Mouse (Mus musculus) embryonic facial prominence, embryonic 15.5 days (tissue): ENCODE measurements around the gene Nckap1. TPM values are rescaled to one million over a fixed set of nuclear protein-coding genes. Genes with fewer than 3 reads are reported as not detected.

Experiments
- ATAC-seq: fragments of 200-750 bp; cut with Nextera tagmentation; 2 replicates; pipeline ENCODE4 v1.8.0; 2017; ENCODE audit warnings: low read depth, moderate TSS enrichment; ENCODE audit not compliant: insufficient number of reproducible peaks, low FRiP score, low TSS enrichment
- H3K27ac ChIP-seq: fragments of 300-500 bp; sonication (generic); replicated peaks from 2 replicates; pipeline ENCODE4 v1.5.1; 2015; ENCODE audit warnings: mild to moderate bottlenecking, inconsistent platforms
- H3K27me3 ChIP-seq: fragments of 300-500 bp; sonication (generic); 2 replicates; pipeline ENCODE4 v1.6.1; 2015; ENCODE audit warnings: inconsistent platforms
- H3K36me3 ChIP-seq: fragments of 300-500 bp; sonication (generic); 2 replicates; pipeline ENCODE4 v1.6.1; 2015; ENCODE audit warnings: mild to moderate bottlenecking, inconsistent platforms
- H3K4me1 ChIP-seq: fragments of 300-500 bp; sonication (generic); 2 replicates; pipeline ENCODE4 v1.6.1; 2015; ENCODE audit warnings: inconsistent platforms
- H3K4me2 ChIP-seq: fragments of 300-500 bp; sonication (generic); replicated peaks from 2 replicates; pipeline ENCODE4 v1.6.1; 2015; ENCODE audit warnings: mild to moderate bottlenecking, inconsistent platforms
- H3K4me3 ChIP-seq: fragments of 300-500 bp; sonication (generic); replicated peaks from 2 replicates; pipeline ENCODE4 v1.5.1; 2015; ENCODE audit warnings: mild to moderate bottlenecking, inconsistent platforms
- H3K9ac ChIP-seq: fragments of 300-500 bp; sonication (generic); 2 replicates; pipeline ENCODE4 v1.6.1; 2015; ENCODE audit warnings: inconsistent platforms
- H3K9me3 ChIP-seq: fragments of 300-500 bp; sonication (generic); replicated peaks from 2 replicates; pipeline ENCODE4 v1.6.1; 2016; ENCODE audit warnings: inconsistent platforms
- WGBS: fragments of 180-500 bp; shearing (Covaris S2); methylation state at CpG from one replicate; pipeline ENCODE4 v1.1.7; 2015; 5-methylcytosine and 5-hydroxymethylcytosine counted together
- polyA plus RNA-seq: library from polyadenylated mRNA; unstranded; fragments of >200 nt; fragmentation: Nextera tagmentation; extraction: Ambion mirVana; gene quantifications from 2 replicates; pipeline ENCODE4 v1.2.1, GENCODE M21; 2015

Gene Nckap1
- 65.4 and 68.9 TPM in 2 replicates for polyA plus RNA-seq

DNA sequence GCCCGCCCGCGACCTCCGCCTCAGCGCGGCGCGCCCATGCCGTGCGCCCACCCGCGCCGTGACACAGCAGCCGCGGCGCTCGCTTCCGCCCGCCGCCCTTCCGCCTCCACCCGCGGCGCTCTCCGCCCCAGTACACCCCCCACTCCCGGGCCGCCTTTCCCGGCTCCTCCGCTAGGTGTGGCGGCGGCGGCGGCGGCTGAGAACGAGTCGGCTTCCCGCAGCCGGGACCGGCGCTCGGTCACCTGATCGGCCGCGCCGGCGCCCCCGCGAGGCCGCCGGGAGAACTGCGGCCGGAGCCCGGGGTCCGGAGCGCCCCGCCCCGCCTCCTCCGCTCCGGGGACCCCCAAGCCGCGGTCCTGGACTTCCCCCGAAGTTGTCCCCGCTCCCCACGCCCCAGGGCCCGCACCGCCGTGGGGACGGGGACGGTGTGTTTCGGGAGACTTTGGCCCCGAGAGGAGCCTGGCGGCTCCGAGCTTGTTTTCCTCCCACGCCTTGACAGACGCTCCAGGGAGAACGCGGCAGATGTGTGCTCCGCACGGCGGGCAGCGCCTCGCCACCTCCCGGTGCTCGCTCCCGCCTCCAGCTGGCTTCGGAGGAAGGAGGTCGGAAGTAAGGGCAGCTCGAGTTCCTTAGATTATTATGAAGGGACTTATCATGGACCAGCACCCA lies at the start of gene Nckap1:
Gene Nckap1 (minus strand): TSS at position 338 of the 669 bp plus-strand sequence.
- Histone ChIP-seq H3K4me1 (peaks cover 12% of the 10 kb centered on the region), H3K36me3 (no peaks in the 10 kb centered on the region), H3K27me3 (no peaks in the 10 kb centered on the region), H3K27ac (peak within 1 kb of the TSS; percentile 98), H3K4me3 (peak within 1 kb of the TSS; percentile 87), H3K9ac (peak within 1 kb of the TSS; percentile 91), H3K9me3 (no peaks in the 10 kb centered on the region), H3K4me2 (peak within 1 kb of the TSS; percentile 63)
- under 1% methylated on average over 80 of the region's 88 CpGs for WGBS
- peak; percentile 93 for ATAC-seq

DNA sequence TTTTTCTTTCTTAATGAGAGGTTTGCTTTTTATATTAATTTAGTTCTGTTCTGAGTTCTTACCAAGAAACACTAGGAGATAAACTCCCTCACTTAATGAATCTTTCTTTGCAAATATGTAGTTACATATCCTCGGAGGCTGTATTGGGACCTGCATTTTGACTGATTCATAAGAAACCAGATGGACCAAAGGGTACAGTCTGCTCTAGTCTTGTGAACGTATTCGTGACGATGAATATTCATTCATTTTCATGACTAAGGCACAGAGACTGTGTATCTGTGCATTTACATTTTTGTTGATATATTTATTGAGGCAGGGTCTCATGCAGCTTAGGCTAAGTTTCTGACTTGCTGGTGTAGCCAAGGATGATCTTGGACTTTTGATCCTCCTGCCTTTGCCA lies 43.3 kb upstream of the Nckap1 start:
- no peak overlapping the region for H3K4me2 ChIP-seq
- no peak overlapping the region for H3K27ac ChIP-seq
- no peaks in the 10 kb centered on the region for H3K4me1 ChIP-seq
- H3K27me3 ChIP-seq: no peaks in the 10 kb centered on the region
- ATAC-seq: no peak
- no peaks in the 10 kb centered on the region for H3K9me3 ChIP-seq
- no peak overlapping the region for H3K9ac ChIP-seq
- H3K4me3 ChIP-seq: no peak overlapping the region
- peaks cover 35% of the 10 kb centered on the region for H3K36me3 ChIP-seq
- 95% methylated on average over 4 of the region's 4 CpGs for WGBS

DNA sequence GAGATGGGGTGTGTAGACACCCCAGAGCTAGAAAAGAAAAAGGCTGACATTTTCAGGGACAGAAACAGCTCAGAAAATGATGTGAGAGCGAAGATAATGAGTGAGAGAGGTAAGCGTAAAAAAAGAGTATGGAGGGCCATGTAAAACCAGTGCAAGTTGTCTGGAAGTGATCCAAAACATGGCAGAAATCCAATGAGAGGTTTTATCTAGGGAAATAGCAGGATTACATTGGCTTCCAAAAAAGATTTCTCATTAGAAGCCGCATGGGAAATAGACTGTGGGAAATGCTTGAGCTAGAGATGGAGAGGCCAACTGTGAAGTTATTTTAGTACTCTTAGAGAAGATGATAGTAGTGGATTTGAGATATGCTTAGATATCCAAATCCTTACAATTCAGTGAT lies 40.7 kb upstream of the Nckap1 start:
- Histone ChIP-seq H3K4me2 (no peak overlapping the region), H3K4me1 (0 out of 2 replicates have a peak, but pooled peaks cover 5% of the 10 kb centered on the region), H3K9ac (no peak overlapping the region), H3K36me3 (peaks cover 29% of the 10 kb centered on the region), H3K27me3 (no peaks in the 10 kb centered on the region), H3K9me3 (no peaks in the 10 kb centered on the region), H3K4me3 (no peak overlapping the region), H3K27ac (no peak overlapping the region)
- ATAC-seq: no peak
- 89% methylated on average over 3 of the region's 3 CpGs for WGBS

DNA sequence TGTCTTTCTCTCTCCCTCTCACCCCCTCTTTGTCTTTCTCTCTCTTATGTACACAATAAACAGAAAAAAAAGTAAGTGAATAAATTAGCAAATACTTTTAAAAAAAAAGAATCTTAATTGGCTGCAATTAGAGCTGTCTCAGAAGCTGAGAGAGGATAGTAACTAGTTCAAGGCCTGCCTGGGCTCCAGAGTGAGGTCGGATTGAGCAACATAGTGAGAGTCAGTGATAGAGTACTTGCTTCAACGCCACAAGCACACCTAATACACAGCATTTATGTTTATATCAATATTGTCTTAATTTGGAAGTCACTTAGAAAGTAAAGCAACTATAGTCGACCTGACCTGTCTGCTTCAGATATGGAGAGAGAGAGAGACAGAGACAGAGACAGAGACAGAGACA lies 37.8 kb upstream of the Nckap1 start:
- peaks cover 16% of the 10 kb centered on the region; the same call in 1 of the 2 replicates for H3K36me3 ChIP-seq
- H3K9me3 ChIP-seq: no peaks in the 10 kb centered on the region
- 0 out of 2 replicates have a peak, but pooled peaks cover 5% of the 10 kb centered on the region for H3K4me1 ChIP-seq
- WGBS: 83% methylated on average over 3 of the region's 3 CpGs
- no peak overlapping the region for H3K27ac ChIP-seq
- no peaks in the 10 kb centered on the region for H3K27me3 ChIP-seq
- H3K9ac ChIP-seq: no peak overlapping the region
- no peak for ATAC-seq
- no peak overlapping the region for H3K4me2 ChIP-seq
- no peak overlapping the region for H3K4me3 ChIP-seq

DNA sequence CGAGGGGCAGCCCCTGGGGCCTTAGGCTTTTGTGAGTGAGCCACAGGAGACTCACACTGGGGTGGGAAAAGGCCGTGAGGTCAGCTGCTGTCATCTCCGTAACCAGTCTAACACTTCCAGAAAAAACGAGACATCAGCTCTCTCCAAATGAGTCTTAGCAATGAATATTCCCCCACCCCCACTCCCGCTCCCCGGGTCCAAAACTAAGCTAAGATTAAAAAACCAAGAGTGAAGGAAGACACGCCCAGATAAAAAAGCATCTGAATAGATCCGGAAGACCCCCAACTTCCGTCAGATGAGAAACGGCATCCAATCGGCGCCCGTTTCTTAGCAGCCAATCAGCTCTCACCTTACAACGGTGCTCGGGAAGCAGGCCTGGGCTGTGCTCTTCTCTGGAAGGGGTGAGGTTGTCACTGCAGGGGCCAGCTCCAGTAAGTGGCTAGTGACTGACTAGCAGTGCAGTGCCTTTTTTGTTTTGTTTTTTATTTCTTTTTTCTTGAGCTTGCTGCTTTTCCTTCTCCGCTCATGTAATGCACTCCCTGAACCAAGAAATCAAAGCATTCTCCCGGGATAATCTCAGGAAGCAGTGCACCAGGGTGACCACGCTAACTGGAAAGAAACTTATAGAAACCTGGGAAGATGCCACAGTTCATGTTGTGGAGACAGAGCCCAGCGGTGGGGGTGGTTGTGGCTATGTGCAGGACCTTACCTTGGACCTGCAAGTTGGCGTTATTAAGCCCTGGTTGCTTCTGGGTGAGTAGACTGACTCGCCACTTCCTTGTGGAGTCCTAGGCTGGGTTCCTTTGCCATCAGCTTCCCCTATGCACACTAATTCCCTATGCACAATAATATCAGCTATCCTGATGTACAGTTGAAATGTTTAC lies 35.9 kb upstream of the Nckap1 start, which contains the start of the genes Dusp19 and Nup35:
Gene Dusp19 (plus strand): TSS at position 192 of the 884 bp plus-strand sequence.
Gene Nup35 (plus strand): TSS at position 383 of the 884 bp plus-strand sequence.
- H3K27me3 ChIP-seq: no peaks in the 10 kb centered on the region
- peak within 1 kb of the TSS; percentile 69 for H3K27ac ChIP-seq
- H3K4me3 ChIP-seq: peak within 1 kb of the TSS; percentile 63
- H3K4me2 ChIP-seq: peak within 1 kb of the TSS; percentile 56
- peaks cover 6% of the 10 kb centered on the region; the same call in 1 of the 2 replicates for H3K36me3 ChIP-seq
- no peaks in the 10 kb centered on the region for H3K9me3 ChIP-seq
- H3K9ac ChIP-seq: peak within 1 kb of the TSS; percentile 55
- 0 out of 2 replicates have a peak, but pooled peaks cover 5% of the 10 kb centered on the region for H3K4me1 ChIP-seq
- ATAC-seq: peak; percentile 97
- WGBS: under 1% methylated on average over 21 of the region's 21 CpGs

DNA sequence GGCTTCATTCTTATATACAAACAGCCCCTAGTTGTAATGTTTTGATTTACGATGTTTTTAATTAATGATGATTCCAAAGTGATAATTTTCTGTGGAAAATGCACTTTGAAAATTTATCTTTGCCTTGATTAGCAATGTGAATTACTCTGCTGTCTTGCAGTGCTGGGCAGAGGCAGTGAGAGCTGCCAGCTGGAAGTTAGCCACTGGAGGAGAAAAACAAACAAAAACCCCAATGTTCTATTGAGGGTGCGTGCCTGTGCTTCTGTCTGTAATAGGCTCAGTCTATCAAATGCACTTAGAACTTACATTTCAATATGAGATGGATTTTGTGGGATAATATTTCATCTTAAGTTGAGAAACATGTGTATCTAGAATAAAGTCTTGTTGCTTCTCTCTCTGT lies 31.6 kb upstream of the Nckap1 start:
- Histone ChIP-seq H3K4me1 (0 out of 2 replicates have a peak, but pooled peaks cover under 1% of the 10 kb centered on the region), H3K27me3 (no peaks in the 10 kb centered on the region)

DNA sequence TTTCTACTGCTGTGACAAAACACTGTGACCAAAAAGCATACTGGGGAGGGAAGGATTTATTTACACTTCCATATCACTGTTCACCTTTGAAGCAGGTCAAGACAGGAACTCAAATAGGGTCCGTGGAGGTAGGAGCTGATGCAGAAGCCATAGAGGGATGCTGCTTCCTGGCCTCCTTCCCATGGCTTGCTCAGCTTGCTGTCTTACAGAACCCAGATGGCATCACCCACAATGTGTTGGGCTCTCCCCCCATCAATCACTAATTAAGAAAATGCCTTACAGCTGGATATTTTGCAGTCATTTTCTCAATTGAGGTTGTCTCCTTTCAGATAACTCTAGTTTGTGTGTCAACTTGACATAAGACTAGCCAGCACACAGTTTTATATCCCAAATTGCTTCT lies 31.1 kb upstream of the Nckap1 start:
- no peak overlapping the region for H3K9ac ChIP-seq
- H3K9me3 ChIP-seq: no peaks in the 10 kb centered on the region
- no peak for ATAC-seq
- no peaks in the 10 kb centered on the region for H3K36me3 ChIP-seq
- H3K4me1 ChIP-seq: no peaks in the 10 kb centered on the region
- H3K4me3 ChIP-seq: no peak overlapping the region
- no peak overlapping the region for H3K27ac ChIP-seq
- no peak overlapping the region for H3K4me2 ChIP-seq
- 47% methylated on average over 1 of the region's 1 CpGs for WGBS
- H3K27me3 ChIP-seq: no peaks in the 10 kb centered on the region

More for the DNA sequence above, 31.6 kb upstream of the Nckap1 start:
- Histone ChIP-seq H3K4me3 (no peak overlapping the region), H3K27ac (no peak overlapping the region), H3K9me3 (no peaks in the 10 kb centered on the region), H3K9ac (no peak overlapping the region), H3K4me2 (no peak overlapping the region), H3K36me3 (no peaks in the 10 kb centered on the region)
- 51% methylated on average over 2 of the region's 2 CpGs for WGBS
- ATAC-seq: no peak

DNA sequence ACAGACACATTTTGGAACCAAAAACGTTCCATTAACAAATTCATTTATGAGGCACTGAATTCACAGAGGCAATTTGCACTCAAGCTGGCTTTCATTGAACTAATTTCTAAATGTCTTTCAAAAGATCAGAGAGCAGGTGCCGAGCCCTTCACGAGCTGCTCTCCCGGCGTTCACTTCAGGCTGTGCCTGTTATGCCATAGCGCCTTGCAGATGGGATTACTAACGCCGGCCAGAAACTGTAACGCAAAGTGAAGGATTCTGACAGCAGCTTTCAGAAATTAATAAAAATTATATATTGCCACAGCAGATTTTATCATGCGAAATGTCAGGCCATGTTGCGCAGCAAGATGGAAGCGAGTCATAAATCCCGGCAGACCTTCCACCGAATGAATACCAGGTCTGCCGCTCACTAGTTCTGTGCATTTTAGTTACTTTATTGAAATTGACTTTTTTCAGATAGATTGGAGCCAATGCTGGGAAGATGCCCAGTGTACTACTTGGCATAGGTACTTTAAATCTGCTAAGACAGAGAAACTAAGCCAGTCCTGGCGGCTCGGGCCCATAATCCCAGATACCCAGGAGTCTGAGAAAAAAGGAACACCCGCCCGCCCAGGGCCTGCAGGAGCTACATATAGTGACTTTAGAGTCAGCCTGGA lies 22.7 kb upstream of the Nckap1 start:
- H3K27ac ChIP-seq: no peak overlapping the region
- H3K9ac ChIP-seq: no peak overlapping the region
- H3K4me2 ChIP-seq: no peak overlapping the region
- no peaks in the 10 kb centered on the region for H3K36me3 ChIP-seq
- no peak overlapping the region for H3K4me3 ChIP-seq
- H3K27me3 ChIP-seq: no peaks in the 10 kb centered on the region
- no peaks in the 10 kb centered on the region for H3K4me1 ChIP-seq
- no peaks in the 10 kb centered on the region for H3K9me3 ChIP-seq
- WGBS: 85% methylated on average over 19 of the region's 19 CpGs
- ATAC-seq: no peak

DNA sequence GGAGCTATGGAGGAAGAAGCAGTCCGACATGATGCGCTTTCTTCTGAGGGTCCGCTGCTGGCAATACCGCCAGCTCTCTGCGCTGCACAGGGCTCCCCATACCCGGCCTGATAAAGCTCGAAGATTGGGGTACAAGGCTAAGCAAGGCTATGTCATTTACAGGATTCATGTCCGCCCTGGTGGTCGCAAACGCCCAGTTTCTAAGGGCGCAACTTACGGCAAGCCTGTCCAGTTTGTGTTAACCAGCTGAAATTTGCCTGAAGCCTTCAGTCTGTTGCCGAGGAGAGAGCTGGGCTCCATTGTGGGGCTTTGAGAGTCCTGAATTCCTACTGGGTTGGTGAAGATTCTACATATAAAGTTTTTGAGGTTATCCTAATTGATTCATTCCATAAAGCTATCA lies 21.6 kb upstream of the Nckap1 start:
- Histone ChIP-seq H3K9me3 (no peaks in the 10 kb centered on the region), H3K4me3 (no peak overlapping the region), H3K4me2 (no peak overlapping the region), H3K9ac (no peak overlapping the region), H3K27me3 (no peaks in the 10 kb centered on the region), H3K36me3 (no peaks in the 10 kb centered on the region), H3K27ac (no peak overlapping the region), H3K4me1 (no peaks in the 10 kb centered on the region)
- no peak for ATAC-seq
- 91% methylated on average over 13 of the region's 13 CpGs for WGBS

DNA sequence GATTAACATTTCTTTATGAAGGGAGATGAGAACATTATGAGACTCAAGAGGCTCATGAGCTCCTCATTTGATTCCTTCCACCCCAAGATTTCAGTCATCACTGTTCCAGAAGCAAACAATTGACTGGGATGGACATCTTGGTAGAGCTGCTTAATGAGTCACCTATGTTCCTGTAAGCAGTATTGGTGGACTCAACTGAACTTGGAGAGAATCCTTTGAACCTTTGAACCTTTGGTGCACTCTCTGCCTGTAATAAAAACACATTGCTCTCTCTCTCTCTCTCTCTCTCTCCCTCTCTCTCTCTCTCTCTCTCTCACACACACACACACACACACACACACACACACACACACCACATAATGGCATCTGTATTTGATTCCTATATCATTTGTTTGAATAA lies 19.4 kb upstream of the Nckap1 start:
- Histone ChIP-seq H3K9ac (no peak overlapping the region), H3K36me3 (no peaks in the 10 kb centered on the region), H3K4me2 (no peak overlapping the region), H3K4me1 (no peaks in the 10 kb centered on the region), H3K9me3 (no peaks in the 10 kb centered on the region), H3K4me3 (no peak overlapping the region), H3K27me3 (no peaks in the 10 kb centered on the region), H3K27ac (no peak overlapping the region)
- no peak for ATAC-seq

DNA sequence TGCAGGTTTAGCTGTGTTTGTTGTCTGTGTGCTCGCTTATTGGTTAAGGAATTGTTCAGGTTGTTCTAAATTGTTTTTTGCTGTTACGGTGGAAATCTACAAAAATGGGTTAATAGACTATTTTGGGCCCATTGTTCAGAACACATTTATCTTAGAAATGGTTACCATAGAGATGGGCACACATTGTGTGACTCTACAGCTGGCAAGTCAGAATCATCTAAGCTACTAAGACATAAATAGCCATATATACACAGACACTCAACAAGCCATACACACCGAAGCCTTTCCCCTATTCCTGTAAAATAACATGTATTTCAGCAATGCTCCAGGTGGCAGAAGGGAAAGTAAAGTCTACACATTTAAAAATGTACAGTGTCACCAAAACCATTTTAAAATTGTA lies 18.7 kb upstream of the Nckap1 start:
- no peaks in the 10 kb centered on the region; the same call in 1 of the 2 replicates for H3K4me1 ChIP-seq
- no peak overlapping the region for H3K27ac ChIP-seq
- H3K4me3 ChIP-seq: no peak overlapping the region
- H3K36me3 ChIP-seq: no peaks in the 10 kb centered on the region
- no peaks in the 10 kb centered on the region for H3K27me3 ChIP-seq
- no peak overlapping the region for H3K4me2 ChIP-seq
- WGBS: 87% methylated on average over 3 of the region's 3 CpGs
- ATAC-seq: no peak
- H3K9ac ChIP-seq: no peak overlapping the region
- no peaks in the 10 kb centered on the region for H3K9me3 ChIP-seq
